Mouse (Mus musculus): ENCODE data around the gene Ccdc92b.

DNA sequence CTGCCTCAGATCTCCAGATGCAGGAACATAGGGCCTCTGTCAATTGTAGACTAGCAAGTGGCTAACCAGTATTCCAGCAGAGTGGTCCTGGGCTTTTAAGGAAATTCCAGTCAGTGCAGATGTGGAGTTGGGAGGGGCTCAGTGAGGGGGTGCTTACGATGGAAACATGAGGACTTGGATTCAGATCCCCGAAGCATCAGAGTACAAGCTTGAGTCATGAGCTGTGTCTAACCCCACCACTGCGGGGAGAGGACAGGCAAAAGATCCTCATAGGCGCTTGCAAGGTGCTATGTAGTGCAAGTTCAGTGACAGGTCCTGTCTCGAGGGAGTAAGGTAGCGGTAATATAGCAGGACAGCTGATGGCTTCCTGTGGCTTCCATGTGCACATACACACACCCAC, 42.8 kb downstream of the Ccdc92b start:
- no peak for TF ChIP-seq POLR2A (IDR thresholded peaks at IDR 0.05; ENCODE audit: borderline replicate concordance, extremely low read depth, insufficient read depth, insufficient read length, poor library complexity, severe bottlenecking)
- TF ChIP-seq CTCF (IDR thresholded peaks at IDR 0.05; ENCODE audit: borderline replicate concordance, extremely low read depth, insufficient read depth, insufficient read length), result no peak
